Mouse (Mus musculus) brain, embryonic 14.5 days (tissue): ENCODE results near the gene Samd10.

Source experiments
- CTCF ChIP-seq: fragments of 200-500 bp; IDR thresholded peaks from 2 replicates; pipeline ENCODE4 v1.5.1; 2012; ENCODE audit warnings: inconsistent platforms, mild to moderate bottlenecking, moderate library complexity, borderline replicate concordance; ENCODE audit not compliant: insufficient read depth, insufficient read length; ENCODE audit errors: extremely low read depth
- POLR2A ChIP-seq: fragments of 200-500 bp; IDR thresholded peaks from 2 replicates; pipeline ENCODE4 v1.6.1; 2012; ENCODE audit warnings: mild to moderate bottlenecking, inconsistent platforms, borderline replicate concordance; ENCODE audit not compliant: poor library complexity, insufficient read depth, insufficient read length, severe bottlenecking; ENCODE audit errors: extremely low read depth

DNA sequence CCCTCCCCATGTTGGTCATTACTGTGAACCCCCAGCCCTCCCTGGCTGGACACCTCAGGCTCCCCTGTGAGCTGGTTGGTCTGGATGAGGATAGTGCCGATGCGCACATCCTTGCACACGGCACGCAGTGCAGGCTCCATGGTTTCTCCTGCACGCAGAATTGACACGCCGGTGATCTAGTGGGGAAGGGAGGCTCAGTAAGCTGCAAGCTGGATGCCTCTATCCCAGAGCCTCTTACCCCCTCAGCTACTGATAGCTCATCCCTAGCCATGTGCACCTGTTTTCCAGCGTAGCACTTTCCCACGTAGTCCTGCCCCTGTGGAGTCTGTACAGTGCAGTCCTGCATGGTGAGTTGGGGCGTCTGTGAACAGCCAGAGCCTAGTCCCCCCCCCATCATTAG, 29.2 kb downstream of the Samd10 start:
- TF ChIP-seq CTCF (no peak), POLR2A (no peak)
